Mouse (Mus musculus) liver, postnatal 0 days (tissue): ENCODE results near the gene Chrng.

Source experiments
- CTCF ChIP-seq: sonication (generic); IDR thresholded peaks from 2 replicates; pipeline ENCODE4 v1.5.1; 2016; ENCODE audit warnings: antibody characterized with exemption, low read depth
- EP300 ChIP-seq: IDR thresholded peaks from 2 replicates; pipeline ENCODE4 v1.6.1; 2016; ENCODE audit warnings: antibody characterized with exemption, low read depth, mild to moderate bottlenecking

DNA sequence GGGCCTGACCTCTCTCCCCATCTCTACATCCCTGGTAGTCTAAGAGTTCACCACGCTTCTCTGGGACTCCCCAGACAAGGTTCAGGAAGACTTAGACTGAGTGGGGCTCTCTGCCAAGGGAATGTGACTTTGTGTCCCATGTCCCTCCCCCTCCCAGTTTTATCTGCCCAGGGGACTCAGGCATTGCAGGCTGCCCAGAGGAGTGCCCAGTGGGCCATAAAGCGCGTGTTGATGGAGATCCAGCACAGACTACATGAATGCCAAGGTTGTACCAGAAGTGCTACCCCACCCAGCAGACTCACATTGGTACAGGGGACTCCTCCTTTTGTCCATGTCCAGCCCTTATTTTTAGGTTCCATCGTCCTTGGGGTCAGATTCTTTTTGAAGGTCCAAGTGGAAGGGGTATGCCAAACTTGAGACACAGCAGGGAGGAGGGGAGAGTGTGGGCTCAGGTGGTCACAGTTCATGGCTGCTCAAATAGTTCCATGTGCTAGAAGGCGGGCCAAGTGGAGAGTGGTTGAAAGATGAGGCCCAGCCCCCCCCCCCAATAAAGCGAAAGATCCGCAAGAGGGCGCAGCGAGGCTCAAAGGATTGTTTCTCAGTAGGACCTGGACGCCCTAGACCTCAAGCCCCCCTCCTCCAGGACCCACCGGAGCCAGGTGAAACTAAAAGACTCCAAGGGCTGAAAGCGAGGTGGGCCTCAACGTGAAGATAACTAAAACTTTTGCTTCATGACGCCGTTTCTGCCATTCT, 20.3 kb upstream of the Chrng start:
- no peak for TF ChIP-seq CTCF
- TF ChIP-seq EP300, result no peak
